Mouse (Mus musculus) right cerebral cortex, postnatal 10 days (tissue): ENCODE results near the gene Nrxn1.
A peak's percentile ranks its signal among the peaks of the same experiment; 100 is the strongest.

ENCODE experiments used
- DNase-seq, 2 experiments: peaks; one replicate each; pipeline ENCODE4 v3.0.0; 2021; ENCODE audit warnings: low spot score in 2 of 2

Nrxn1 gene

GRCm38 (mm10) chr17:90088314-90088650 is 1004.6 kb downstream of the Nrxn1 start:
- DNase-seq: peak; percentile 95 to 97

GRCm38 (mm10) chr17:90087616-90088313 is 1005.1 kb downstream of the Nrxn1 start:
- no peak for DNase-seq

GRCm38 (mm10) chr17:90086826-90087225 is 1006.0 kb downstream of the Nrxn1 start:
- peak; percentile 84 to 89 for DNase-seq

- no peak for DNase-seq
These were observed 1013.9 kb downstream of the Nrxn1 start for GRCm38 (mm10) chr17:90079003-90079402.

GRCm38 (mm10) chr17:90078488-90078887 is 1014.4 kb downstream of the Nrxn1 start:
- DNase-seq: no peak

- DNase-seq: no peak
These were observed 1030.0 kb downstream of the Nrxn1 start for GRCm38 (mm10) chr17:90062866-90063265.

- no peak for DNase-seq
These were observed 1032.0 kb downstream of the Nrxn1 start for GRCm38 (mm10) chr17:90060872-90061271.

GRCm38 (mm10) chr17:90060168-90060567 is 1032.7 kb downstream of the Nrxn1 start:
- no peak for DNase-seq

- no peak for DNase-seq
These were observed 1033.4 kb downstream of the Nrxn1 start for GRCm38 (mm10) chr17:90059320-90060111.

GRCm38 (mm10) chr17:90054312-90054711 is 1038.6 kb downstream of the Nrxn1 start:
- DNase-seq: no peak

GRCm38 (mm10) chr17:90039316-90039715 is 1053.6 kb downstream of the Nrxn1 start:
- no peak for DNase-seq

GRCm38 (mm10) chr17:90032416-90032815 is 1060.5 kb downstream of the Nrxn1 start:
- no peak for DNase-seq

- no peak for DNase-seq
These were observed 1076.2 kb downstream of the Nrxn1 start for GRCm38 (mm10) chr17:90016636-90017035.

- no peak for DNase-seq
These were observed 1081.1 kb downstream of the Nrxn1 start for GRCm38 (mm10) chr17:90011761-90012160.

- peak; percentile 32 for DNase-seq
These were observed 1085.3 kb downstream of the Nrxn1 start for GRCm38 (mm10) chr17:90007438-90008109.

- no peak for DNase-seq
These were observed 1102.2 kb downstream of the Nrxn1 start for GRCm38 (mm10) chr17:89990651-89991050.
